Mouse (Mus musculus): ENCODE results near the gene Snrnp35. TPM values are rescaled to one million over a fixed set of nuclear protein-coding genes. Genes with fewer than 3 reads are reported as not detected.

Snrnp35 gene
- polyA plus RNA-seq, 1 experiment from 2014 or later: 25.1 TPM

DNA sequence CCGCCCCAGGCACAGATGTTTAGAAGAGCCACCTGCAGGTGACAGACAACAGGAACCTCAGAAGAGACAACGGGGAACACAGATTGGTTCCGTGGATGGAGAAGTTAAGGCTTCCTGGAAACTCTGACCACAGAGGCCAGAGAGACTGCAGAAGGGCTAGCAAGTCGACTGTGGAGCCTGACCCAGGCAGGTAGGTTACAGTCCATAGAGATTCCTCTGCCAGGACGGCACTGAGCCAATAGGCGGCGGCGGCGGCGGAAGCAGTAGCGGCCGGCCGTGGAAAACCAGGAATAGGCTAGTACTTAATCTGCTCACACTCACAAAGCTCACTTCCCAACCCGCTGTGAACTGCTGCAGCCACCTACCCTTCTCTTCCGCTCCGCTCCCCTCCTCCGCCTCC lies 53.8 kb downstream of the Snrnp35 start:
- H3K36me3 ChIP-seq (ENCODE audit: control insufficient read depth, insufficient read depth): no peaks in the 10 kb centered on the region
- no peak overlapping the region for H3K4me2 ChIP-seq (ENCODE audit: low read length)
- no peaks in the 10 kb centered on the region; the same call in 1 of the 2 replicates for H3K27me3 ChIP-seq (replicated peaks; ENCODE audit: control insufficient read depth, insufficient read depth, low read length)
- no peak overlapping the region for H3K9ac ChIP-seq (replicated peaks; ENCODE audit: low read depth, low read length)
- no peak overlapping the region for H3K27ac ChIP-seq (ENCODE audit: low read length)
- no peak overlapping the region for H3K4me3 ChIP-seq (replicated peaks; ENCODE audit: low read length)
- no peaks in the 10 kb centered on the region for H3K9me3 ChIP-seq (ENCODE audit: control insufficient read depth, low read length)
- WGBS: 5% methylated on average over 17 of the region's 17 CpGs
- peaks cover 9% of the 10 kb centered on the region for H3K4me1 ChIP-seq (replicated peaks; ENCODE audit: control insufficient read depth, insufficient read depth, low read length)
- ATAC-seq: no peak

DNA sequence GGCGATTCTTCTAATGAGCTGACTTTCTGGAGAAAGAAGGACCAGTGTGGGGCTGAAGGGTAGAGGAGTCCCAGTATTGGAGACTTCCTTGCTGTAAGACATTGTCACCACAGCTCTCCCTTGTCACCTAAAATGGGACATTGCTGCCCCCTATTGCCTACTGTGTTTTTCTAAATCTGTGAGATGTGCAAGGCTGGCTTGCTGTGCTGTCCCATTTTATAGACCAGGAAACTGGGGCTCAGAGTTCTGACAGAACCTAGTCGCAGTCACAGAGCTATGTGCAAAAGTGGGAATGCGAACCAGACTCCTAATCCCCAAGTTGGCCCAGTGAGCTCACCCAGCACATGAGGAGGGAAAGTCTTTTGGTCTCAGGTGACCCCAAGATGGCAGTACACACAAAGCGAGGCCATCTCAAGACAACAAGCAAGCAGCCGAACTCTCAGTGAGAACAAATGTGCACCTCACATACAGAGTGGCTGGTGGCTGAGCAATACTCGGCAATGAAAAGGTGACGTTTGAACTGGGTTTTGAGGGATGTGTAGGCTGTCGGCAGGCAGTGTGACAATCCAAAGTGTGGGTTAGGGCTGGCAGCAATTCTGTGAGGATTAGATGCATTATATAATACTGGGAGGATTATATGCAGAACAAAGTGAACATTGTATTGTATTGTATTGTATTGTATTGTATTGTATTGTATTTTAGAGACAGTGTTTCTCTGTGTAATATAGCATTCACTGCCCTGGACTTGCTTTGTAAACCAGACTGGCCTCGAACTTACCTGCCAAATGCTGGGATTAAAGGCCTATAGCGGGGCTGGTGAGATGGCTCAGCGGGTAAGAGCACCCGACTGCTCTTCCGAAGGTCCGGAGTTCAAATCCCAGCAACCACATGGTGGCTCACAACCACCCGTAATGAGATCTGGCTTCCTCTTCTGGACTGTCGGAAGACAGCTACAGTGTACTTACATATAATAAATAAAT lies 56.2 kb downstream of the Snrnp35 start:
- Histone ChIP-seq H3K27ac (ENCODE audit: low read length) (no peak overlapping the region), H3K4me3 (replicated peaks; ENCODE audit: low read length) (no peak overlapping the region)

DNA sequence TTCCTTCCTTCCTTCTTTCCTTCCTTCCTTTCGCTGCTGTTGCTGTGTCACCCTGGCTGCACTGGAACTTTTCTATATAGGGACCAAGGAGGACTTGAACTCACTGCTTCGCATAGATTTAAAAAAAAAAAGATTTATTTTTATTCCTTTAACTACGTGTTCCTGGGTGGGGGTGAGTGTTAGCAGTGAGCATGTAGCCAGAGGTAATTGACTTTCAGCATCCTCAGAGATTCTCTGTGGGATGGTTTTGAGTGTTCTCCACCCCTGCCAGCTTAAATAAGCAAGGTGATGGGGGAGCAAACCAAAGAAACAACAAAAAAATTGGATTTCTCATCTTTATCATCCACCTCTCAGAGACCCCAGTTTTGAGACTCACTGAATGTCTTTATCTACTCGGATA lies 57.0 kb downstream of the Snrnp35 start:
- peaks cover 8% of the 10 kb centered on the region; the same call in 1 of the 2 replicates for H3K36me3 ChIP-seq (ENCODE audit: control insufficient read depth, insufficient read depth)
- H3K4me2 ChIP-seq (ENCODE audit: low read length): peak overlapping the region; percentile 49
- no peaks in the 10 kb centered on the region for H3K9me3 ChIP-seq (ENCODE audit: control insufficient read depth, low read length)
- 77% methylated on average over 4 of the region's 4 CpGs for WGBS
- H3K4me3 ChIP-seq (replicated peaks; ENCODE audit: low read length): peak overlapping the region; percentile 92
- no peak for ATAC-seq
- H3K27ac ChIP-seq (ENCODE audit: low read length): peak overlapping the region; percentile 77; the same call in 1 of the 2 replicates
- peak overlapping the region; percentile 61; the same call in 1 of the 2 replicates for H3K9ac ChIP-seq (replicated peaks; ENCODE audit: low read depth, low read length)
- peaks cover 14% of the 10 kb centered on the region for H3K4me1 ChIP-seq (replicated peaks; ENCODE audit: control insufficient read depth, insufficient read depth, low read length)
- H3K27me3 ChIP-seq (replicated peaks; ENCODE audit: control insufficient read depth, insufficient read depth, low read length): no peaks in the 10 kb centered on the region; the same call in 1 of the 2 replicates

More for the DNA sequence above, 56.2 kb downstream of the Snrnp35 start:
- Histone ChIP-seq H3K9me3 (ENCODE audit: control insufficient read depth, low read length) (no peaks in the 10 kb centered on the region), H3K36me3 (ENCODE audit: control insufficient read depth, insufficient read depth) (peaks cover 3% of the 10 kb centered on the region; the same call in 1 of the 2 replicates), H3K27me3 (replicated peaks; ENCODE audit: control insufficient read depth, insufficient read depth, low read length) (no peaks in the 10 kb centered on the region; the same call in 1 of the 2 replicates), H3K4me2 (ENCODE audit: low read length) (no peak overlapping the region), H3K9ac (replicated peaks; ENCODE audit: low read depth, low read length) (no peak overlapping the region), H3K4me1 (replicated peaks; ENCODE audit: control insufficient read depth, insufficient read depth, low read length) (peaks cover 14% of the 10 kb centered on the region)
- WGBS: 73% methylated on average over 14 of the region's 16 CpGs
- no peak for ATAC-seq

DNA sequence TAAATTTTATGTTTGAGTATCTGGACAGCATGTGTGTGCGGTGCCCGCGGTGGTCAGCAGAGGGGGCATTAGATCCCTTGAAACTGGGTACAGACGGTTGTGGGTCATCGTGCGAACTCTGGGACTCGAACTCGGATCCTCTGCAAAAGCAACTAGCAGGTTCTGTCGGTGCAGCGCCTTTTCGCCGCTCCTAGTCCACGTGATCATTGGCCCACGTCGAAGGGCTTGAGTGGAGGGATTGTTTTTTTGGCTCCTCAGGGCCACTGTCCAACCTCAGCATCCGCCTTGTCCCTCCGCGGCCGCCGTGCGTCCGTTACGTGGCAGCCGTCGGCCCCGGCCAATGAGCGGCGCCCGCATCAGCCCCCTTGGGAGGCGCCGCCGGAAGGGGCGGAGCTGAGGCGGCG lies 57.5 kb downstream of the Snrnp35 start, which contains the start of gene Tmed2:
Gene Tmed2, plus strand, starts transcription at position 313 of the 404 bp plus-strand sequence.
- WGBS: under 1% methylated on average over 32 of the region's 35 CpGs
- Histone ChIP-seq H3K4me3 (replicated peaks; ENCODE audit: low read length) (peak within 1 kb of the TSS; percentile 92), H3K27me3 (replicated peaks; ENCODE audit: control insufficient read depth, insufficient read depth, low read length) (no peaks in the 10 kb centered on the region; the same call in 1 of the 2 replicates), H3K9me3 (ENCODE audit: control insufficient read depth, low read length) (no peaks in the 10 kb centered on the region), H3K27ac (ENCODE audit: low read length) (peak within 1 kb of the TSS; percentile 77), H3K4me2 (ENCODE audit: low read length) (peak within 1 kb of the TSS; percentile 92), H3K36me3 (ENCODE audit: control insufficient read depth, insufficient read depth) (peaks cover 12% of the 10 kb centered on the region; the same call in 1 of the 2 replicates), H3K9ac (replicated peaks; ENCODE audit: low read depth, low read length) (peak within 1 kb of the TSS; percentile 78), H3K4me1 (replicated peaks; ENCODE audit: control insufficient read depth, insufficient read depth, low read length) (peaks cover 14% of the 10 kb centered on the region)
- ATAC-seq: peak; percentile 96

Other genes starting within 250 kb of the Snrnp35 start
- gene Pitpnm2, start 233.4 kb upstream of the Snrnp35 start, polyA plus RNA-seq (2015; fragmentation: Nextera tagmentation; extraction: Ambion mirVana): 13.7 and 14.4 TPM in 2 replicates
- 17.0 and 17.1 TPM in 2 replicates for gene Mphosph9, start 155.2 kb upstream of the Snrnp35 start, polyA plus RNA-seq (2015; fragmentation: Nextera tagmentation; extraction: Ambion mirVana)
- gene 2810006K23Rik, start 155.0 kb upstream of the Snrnp35 start, polyA plus RNA-seq (2015; fragmentation: Nextera tagmentation; extraction: Ambion mirVana): 17.4 and 18.8 TPM in 2 replicates
- gene Cdk2ap1, start 120.1 kb upstream of the Snrnp35 start, polyA plus RNA-seq (2015; fragmentation: Nextera tagmentation; extraction: Ambion mirVana): 60.5 and 74.2 TPM in 2 replicates
- 109 and 110 TPM in 2 replicates for gene Sbno1, start 57.1 kb upstream of the Snrnp35 start, polyA plus RNA-seq (2015; fragmentation: Nextera tagmentation; extraction: Ambion mirVana)
- 21.5 and 21.9 TPM in 2 replicates for gene Kmt5a, start 43.2 kb upstream of the Snrnp35 start, polyA plus RNA-seq (2015; fragmentation: Nextera tagmentation; extraction: Ambion mirVana)
- gene Rilpl2, start 4.8 kb upstream of the Snrnp35 start, polyA plus RNA-seq (2015; fragmentation: Nextera tagmentation; extraction: Ambion mirVana): 26.4 and 28.0 TPM in 2 replicates
- 9.7 and 11.8 TPM in 2 replicates for gene Rilpl1, start 48.3 kb downstream of the Snrnp35 start, polyA plus RNA-seq (2015; fragmentation: Nextera tagmentation; extraction: Ambion mirVana)
- 397 and 404 TPM in 2 replicates for gene Tmed2, start 57.6 kb downstream of the Snrnp35 start, polyA plus RNA-seq (2015; fragmentation: Nextera tagmentation; extraction: Ambion mirVana)
- 21.9 and 30.5 TPM in 2 replicates for gene Ddx55, start 69.7 kb downstream of the Snrnp35 start, polyA plus RNA-seq (2015; fragmentation: Nextera tagmentation; extraction: Ambion mirVana)
- 71.1 and 80.1 TPM in 2 replicates for gene Eif2b1, start 96.0 kb downstream of the Snrnp35 start, polyA plus RNA-seq (2015; fragmentation: Nextera tagmentation; extraction: Ambion mirVana)
- 49.3 and 59.1 TPM in 2 replicates for gene Gtf2h3, start 96.0 kb downstream of the Snrnp35 start, polyA plus RNA-seq (2015; fragmentation: Nextera tagmentation; extraction: Ambion mirVana)
- gene Atp6v0a2, start 145.4 kb downstream of the Snrnp35 start, polyA plus RNA-seq (2015; fragmentation: Nextera tagmentation; extraction: Ambion mirVana): 40.0 and 43.7 TPM in 2 replicates
- 0.17 and 0.22 TPM in 2 replicates for gene Dnah10, start 242.0 kb downstream of the Snrnp35 start, polyA plus RNA-seq (2015; fragmentation: Nextera tagmentation; extraction: Ambion mirVana)